Mouse (Mus musculus) gonadal fat pad, adult 2 months (tissue): ENCODE data around the gene Unc5b. TPM values are rescaled to one million over a fixed set of nuclear protein-coding genes. Genes with fewer than 3 reads are reported as not detected.
"Not testable (repeated sequence)": the region's sequence is repeated elsewhere in the genome, so short reads cannot be mapped to it uniquely, and the experiment has no call there.

ENCODE experiments used
- DNase-seq: peaks from one replicate; pipeline ENCODE4 v3.0.0-alpha.2; 2012; ENCODE audit warnings: low read depth
- polyA plus RNA-seq: library from polyadenylated mRNA; depleted of rRNA; stranded (reverse); fragments of >200 nt; gene quantifications from 2 replicates; pipeline ENCODE4 v1.2.3, GENCODE M21; 2012; rRNA removed

The Unc5b gene
- 11.9 and 12.7 TPM in 2 replicates for polyA plus RNA-seq

GRCm38 (mm10) chr10:60831379-60831778 lies at the start of gene Unc5b:
Gene Unc5b, minus strand, starts transcription at chr10:60831581.
- no peak for DNase-seq

GRCm38 (mm10) chr10:60879817-60880216 lies 48.4 kb upstream of the Unc5b start:
- DNase-seq, result no peak

- DNase-seq, result no peak
Observed at GRCm38 (mm10) chr10:60877075-60877474, 45.7 kb upstream of the Unc5b start.

GRCm38 (mm10) chr10:60875011-60875410 lies 43.6 kb upstream of the Unc5b start:
- DNase-seq, result no peak

GRCm38 (mm10) chr10:60863318-60863717 lies 31.9 kb upstream of the Unc5b start:
- no peak for DNase-seq

GRCm38 (mm10) chr10:60862477-60863293 lies 31.3 kb upstream of the Unc5b start:
- DNase-seq, result no peak

- not testable (repeated sequence) for DNase-seq
Observed at GRCm38 (mm10) chr10:60845271-60845670, 13.9 kb upstream of the Unc5b start.

GRCm38 (mm10) chr10:60838816-60839215 lies 7.4 kb upstream of the Unc5b start:
- DNase-seq, result no peak

GRCm38 (mm10) chr10:60834949-60835348 lies 3.6 kb upstream of the Unc5b start:
- DNase-seq, result no peak

- DNase-seq, result no peak
Observed at GRCm38 (mm10) chr10:60832664-60833173, 1.3 kb upstream of the Unc5b start.

GRCm38 (mm10) chr10:60830556-60831350 lies 628 bp downstream of the Unc5b start:
- DNase-seq, result no peak

- DNase-seq, result no peak
Observed at GRCm38 (mm10) chr10:60830000-60830399, 1.4 kb downstream of the Unc5b start.

- DNase-seq, result no peak
Observed at GRCm38 (mm10) chr10:60829071-60829470, 2.3 kb downstream of the Unc5b start.

GRCm38 (mm10) chr10:60827901-60828670 lies 3.3 kb downstream of the Unc5b start:
- DNase-seq, result no peak

GRCm38 (mm10) chr10:60827266-60827665 lies 4.1 kb downstream of the Unc5b start:
- no peak for DNase-seq

- DNase-seq, result no peak
Observed at GRCm38 (mm10) chr10:60826461-60827237, 4.7 kb downstream of the Unc5b start.

- no peak for DNase-seq
Observed at GRCm38 (mm10) chr10:60825955-60826354, 5.4 kb downstream of the Unc5b start.

GRCm38 (mm10) chr10:60823744-60824143 lies 7.6 kb downstream of the Unc5b start:
- DNase-seq, result no peak

- DNase-seq, result no peak
Observed at GRCm38 (mm10) chr10:60822641-60823425, 8.5 kb downstream of the Unc5b start.

GRCm38 (mm10) chr10:60821736-60822358 lies 9.5 kb downstream of the Unc5b start:
- no peak for DNase-seq
